Mouse (Mus musculus): ENCODE measurements around the gene Msx2.

Gene Msx2

GRCm38 (mm10) chr13:53464441-53465001, 8.4 kb downstream of the Msx2 start:
- DNase-seq: no peak

- no peak for DNase-seq
These were observed 8.9 kb downstream of the Msx2 start for GRCm38 (mm10) chr13:53463946-53464345.

GRCm38 (mm10) chr13:53463037-53463436, 9.8 kb downstream of the Msx2 start:
- no peak for DNase-seq

- no peak for DNase-seq
These were observed 10.3 kb downstream of the Msx2 start for GRCm38 (mm10) chr13:53462649-53462970.

GRCm38 (mm10) chr13:53461855-53462648, 10.8 kb downstream of the Msx2 start:
- DNase-seq: peak; percentile 31 to 50

GRCm38 (mm10) chr13:53461346-53461745, 11.5 kb downstream of the Msx2 start:
- DNase-seq: no peak

GRCm38 (mm10) chr13:53458766-53459165, 14.1 kb downstream of the Msx2 start:
- DNase-seq: no peak

- DNase-seq: no peak
These were observed 17.8 kb downstream of the Msx2 start for GRCm38 (mm10) chr13:53454794-53455672.

- DNase-seq: no peak
These were observed 18.9 kb downstream of the Msx2 start for GRCm38 (mm10) chr13:53453927-53454326.

GRCm38 (mm10) chr13:53447609-53448008, 25.3 kb downstream of the Msx2 start:
- peak in 1 of 2 experiments; percentile 56 for DNase-seq

- DNase-seq: peak in 1 of 2 experiments; percentile 49
These were observed 29.3 kb downstream of the Msx2 start for GRCm38 (mm10) chr13:53443602-53444001.

- no peak for DNase-seq
These were observed 30.5 kb downstream of the Msx2 start for GRCm38 (mm10) chr13:53442168-53442980.

GRCm38 (mm10) chr13:53441307-53442028, 31.4 kb downstream of the Msx2 start:
- DNase-seq: no peak

GRCm38 (mm10) chr13:53439957-53440356, 32.9 kb downstream of the Msx2 start:
- DNase-seq: no peak

GRCm38 (mm10) chr13:53426507-53426906, 46.4 kb downstream of the Msx2 start:
- DNase-seq: peak; percentile 83 to 92

GRCm38 (mm10) chr13:53421189-53421588, 51.7 kb downstream of the Msx2 start:
- no peak for DNase-seq

GRCm38 (mm10) chr13:53420741-53421140, 52.1 kb downstream of the Msx2 start:
- no peak for DNase-seq

- no peak for DNase-seq
These were observed 53.2 kb downstream of the Msx2 start for GRCm38 (mm10) chr13:53419681-53420080.

- no peak for DNase-seq
These were observed 55.2 kb downstream of the Msx2 start for GRCm38 (mm10) chr13:53417701-53418100.
